Mouse (Mus musculus) forebrain, embryonic 16.5 days (tissue): ENCODE results near the gene Sh3bgrl3. TPM values are rescaled to one million over a fixed set of nuclear protein-coding genes. Genes with fewer than 3 reads are reported as not detected.

ENCODE experiments used
- ATAC-seq: fragments of 200-750 bp; cut with Nextera tagmentation; 2 replicates; pipeline ENCODE4 v1.8.0; 2017; ENCODE audit warnings: mild to moderate bottlenecking, moderate library complexity
- H3K27ac ChIP-seq: fragments of 300-500 bp; sonication (generic); 2 replicates; pipeline ENCODE4 v1.5.1; 2014; ENCODE audit warnings: low read length, control low read depth
- H3K27me3 ChIP-seq: fragments of 300-500 bp; sonication (generic); replicated peaks from 2 replicates; pipeline ENCODE4 v1.6.1; 2014; ENCODE audit warnings: low read length; ENCODE audit not compliant: control insufficient read depth, insufficient read depth
- H3K36me3 ChIP-seq: fragments of 300-500 bp; sonication (generic); 2 replicates; pipeline ENCODE4 v1.6.1; 2014; ENCODE audit not compliant: control insufficient read depth, insufficient read depth
- H3K4me1 ChIP-seq: fragments of 300-500 bp; sonication (generic); replicated peaks from 2 replicates; pipeline ENCODE4 v1.6.1; 2014; ENCODE audit warnings: low read length; ENCODE audit not compliant: control insufficient read depth, insufficient read depth
- H3K4me2 ChIP-seq: fragments of 300-500 bp; sonication (generic); 2 replicates; pipeline ENCODE4 v1.6.1; 2014; ENCODE audit warnings: mild to moderate bottlenecking, low read length, control low read depth
- H3K4me3 ChIP-seq: fragments of 300-500 bp; sonication (generic); replicated peaks from 2 replicates; pipeline ENCODE4 v1.5.1; 2014; ENCODE audit warnings: mild to moderate bottlenecking, low read length, control low read depth
- H3K9ac ChIP-seq: fragments of 300-500 bp; sonication (generic); replicated peaks from 2 replicates; pipeline ENCODE4 v1.6.1; 2014; ENCODE audit warnings: low read depth, low read length, control low read depth
- H3K9me3 ChIP-seq: fragments of 300-500 bp; sonication (generic); 2 replicates; pipeline ENCODE4 v1.6.1; 2016; ENCODE audit warnings: low read length; ENCODE audit not compliant: control insufficient read depth
- WGBS: fragments of 180-500 bp; shearing (Covaris S2); extraction: QIAGEN DNeasy Blood & Tissue Kit; methylation state at CpG from one replicate; pipeline ENCODE4 v1.1.7; 2014; 5-methylcytosine and 5-hydroxymethylcytosine counted together
- polyA plus RNA-seq: library from polyadenylated mRNA; unstranded; fragments of >200 nt; fragmentation: Nextera tagmentation; extraction: Ambion mirVana; gene quantifications from 2 replicates; pipeline ENCODE4 v1.2.1, GENCODE M21; 2015

The Sh3bgrl3 gene
- polyA plus RNA-seq, 1 experiment from 2014 or later, result 354 TPM

GRCm38 (mm10) chr4:134136280-134136926, 7.8 kb upstream of the Sh3bgrl3 start:
- no peak overlapping the region for H3K9ac ChIP-seq
- WGBS, result 75% methylated on average over 3 of the region's 3 CpGs

GRCm38 (mm10) chr4:134132519-134133095, 4.0 kb upstream of the Sh3bgrl3 start:
- 92% methylated on average over 8 of the region's 8 CpGs for WGBS
- no peaks in the 10 kb centered on the region for H3K9me3 ChIP-seq
- no peak overlapping the region for H3K4me2 ChIP-seq

More at GRCm38 (mm10) chr4:134136280-134136926, 7.8 kb upstream of the Sh3bgrl3 start:
- no peaks in the 10 kb centered on the region for H3K27me3 ChIP-seq
- no peak for ATAC-seq
- no peak overlapping the region for H3K4me3 ChIP-seq
- no peaks in the 10 kb centered on the region for H3K9me3 ChIP-seq
- H3K36me3 ChIP-seq, result no peaks in the 10 kb centered on the region
- H3K27ac ChIP-seq, result no peak overlapping the region
- no peaks in the 10 kb centered on the region for H3K4me1 ChIP-seq
- no peak overlapping the region for H3K4me2 ChIP-seq

GRCm38 (mm10) chr4:134132117-134132516, 3.5 kb upstream of the Sh3bgrl3 start:
- no peak for ATAC-seq
- Histone ChIP-seq H3K36me3 (0 out of 2 replicates have a peak, but pooled peaks cover 3% of the 10 kb centered on the region), H3K4me1 (peaks cover 13% of the 10 kb centered on the region), H3K27me3 (no peaks in the 10 kb centered on the region), H3K9me3 (no peaks in the 10 kb centered on the region), H3K4me2 (no peak overlapping the region), H3K4me3 (no peak overlapping the region), H3K27ac (no peak overlapping the region), H3K9ac (no peak overlapping the region)
- 95% methylated on average over 3 of the region's 3 CpGs for WGBS

More at GRCm38 (mm10) chr4:134132519-134133095, 4.0 kb upstream of the Sh3bgrl3 start:
- Histone ChIP-seq H3K27ac (no peak overlapping the region), H3K4me1 (peaks cover 8% of the 10 kb centered on the region), H3K4me3 (no peak overlapping the region), H3K36me3 (0 out of 2 replicates have a peak, but pooled peaks cover 3% of the 10 kb centered on the region), H3K9ac (no peak overlapping the region), H3K27me3 (no peaks in the 10 kb centered on the region)
- ATAC-seq, result no peak

GRCm38 (mm10) chr4:134129482-134129881, 893 bp upstream of the Sh3bgrl3 start:
- Histone ChIP-seq H3K4me3 (no peak overlapping the region), H3K27me3 (no peaks in the 10 kb centered on the region), H3K36me3 (0 out of 2 replicates have a peak, but pooled peaks cover 3% of the 10 kb centered on the region), H3K4me2 (no peak overlapping the region), H3K4me1 (peaks cover 16% of the 10 kb centered on the region), H3K9me3 (no peaks in the 10 kb centered on the region), H3K9ac (no peak overlapping the region), H3K27ac (no peak overlapping the region)
- ATAC-seq, result no peak
- WGBS, result 50% methylated on average over 6 of the region's 6 CpGs

DNA sequence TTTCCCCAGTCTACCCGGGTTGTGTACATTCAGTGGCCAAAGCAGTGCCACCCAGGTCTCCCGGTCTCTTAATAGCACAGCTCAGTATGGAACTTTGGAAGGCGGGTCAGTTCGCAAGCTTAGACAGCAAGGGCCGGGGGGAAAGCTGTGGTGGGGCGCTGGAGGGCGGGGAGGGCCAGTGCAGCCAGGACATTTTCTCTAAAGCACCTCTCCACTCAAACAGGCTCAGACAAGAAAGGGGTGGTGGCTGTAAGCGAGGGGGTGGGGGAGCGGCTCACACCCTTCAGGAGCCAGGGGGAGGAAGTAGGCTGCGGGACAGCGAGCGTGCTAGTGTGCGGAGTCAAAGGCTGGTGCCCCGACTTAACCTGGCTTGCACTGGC, 384 bp upstream of the Sh3bgrl3 start:
- 0 out of 2 replicates have a peak, but pooled peaks cover 3% of the 10 kb centered on the region for H3K36me3 ChIP-seq
- H3K4me3 ChIP-seq, result peak overlapping the region; percentile 69
- peak overlapping the region; percentile 87 for H3K9ac ChIP-seq
- H3K27me3 ChIP-seq, result no peaks in the 10 kb centered on the region
- 5% methylated on average over 14 of the region's 14 CpGs for WGBS
- H3K4me2 ChIP-seq, result peak overlapping the region; percentile 56
- peaks cover 20% of the 10 kb centered on the region for H3K4me1 ChIP-seq
- ATAC-seq, result peak; percentile 39
- H3K27ac ChIP-seq, result peak overlapping the region; percentile 19; the same call in 1 of the 2 replicates
- no peaks in the 10 kb centered on the region for H3K9me3 ChIP-seq

DNA sequence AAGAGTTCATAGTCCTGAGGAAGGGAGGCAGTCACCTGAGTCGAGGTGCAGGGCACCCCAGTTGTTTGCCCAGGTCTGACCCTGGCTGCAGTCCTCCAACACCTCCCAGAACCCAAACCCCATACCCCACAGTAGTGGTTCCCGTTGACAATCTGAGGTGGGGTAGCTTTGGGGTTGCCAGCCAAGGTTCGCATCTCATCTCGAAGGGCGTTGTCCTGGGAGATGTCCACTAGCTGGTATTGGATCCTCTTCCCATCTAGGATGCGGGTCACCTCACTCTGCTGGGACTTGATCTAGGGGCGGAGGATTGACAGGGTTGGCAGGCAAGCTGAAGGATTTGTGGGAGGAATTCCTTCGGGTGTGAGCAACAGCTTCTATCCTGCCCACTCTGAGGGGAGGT, 796 bp downstream of the Sh3bgrl3 start:
- 54% methylated on average over 8 of the region's 8 CpGs for WGBS
- Histone ChIP-seq H3K36me3 (0 out of 2 replicates have a peak, but pooled peaks cover 3% of the 10 kb centered on the region), H3K9me3 (no peaks in the 10 kb centered on the region), H3K27ac (no peak overlapping the region), H3K4me1 (peaks cover 22% of the 10 kb centered on the region), H3K4me3 (peak overlapping the region; percentile 69), H3K4me2 (peak overlapping the region; percentile 56), H3K9ac (peak overlapping the region; percentile 87), H3K27me3 (no peaks in the 10 kb centered on the region)
- ATAC-seq, result no peak

- H3K36me3 ChIP-seq, result 0 out of 2 replicates have a peak, but pooled peaks cover 3% of the 10 kb centered on the region
- WGBS, result 88% methylated on average over 7 of the region's 7 CpGs
Measured at GRCm38 (mm10) chr4:134127121-134127455, 1.5 kb downstream of the Sh3bgrl3 start.

GRCm38 (mm10) chr4:134126300-134127120, 2.1 kb downstream of the Sh3bgrl3 start:
- 85% methylated on average over 21 of the region's 21 CpGs for WGBS

More at GRCm38 (mm10) chr4:134127121-134127455, 1.5 kb downstream of the Sh3bgrl3 start:
- Histone ChIP-seq H3K4me1 (peaks cover 22% of the 10 kb centered on the region), H3K9ac (no peak overlapping the region), H3K27me3 (no peaks in the 10 kb centered on the region), H3K9me3 (no peaks in the 10 kb centered on the region), H3K4me3 (no peak overlapping the region), H3K4me2 (no peak overlapping the region), H3K27ac (no peak overlapping the region)
- no peak for ATAC-seq

More at GRCm38 (mm10) chr4:134126300-134127120, 2.1 kb downstream of the Sh3bgrl3 start:
- no peak overlapping the region for H3K4me3 ChIP-seq
- 0 out of 2 replicates have a peak, but pooled peaks cover 3% of the 10 kb centered on the region for H3K36me3 ChIP-seq
- no peak for ATAC-seq
- no peaks in the 10 kb centered on the region for H3K27me3 ChIP-seq
- H3K9me3 ChIP-seq, result no peaks in the 10 kb centered on the region
- peaks cover 22% of the 10 kb centered on the region for H3K4me1 ChIP-seq
- H3K4me2 ChIP-seq, result no peak overlapping the region
- H3K9ac ChIP-seq, result no peak overlapping the region
- H3K27ac ChIP-seq, result no peak overlapping the region
